Mouse (Mus musculus) ES-Bruce4 (cell line): ENCODE data around the gene Cdt1. TPM values are rescaled to one million over a fixed set of nuclear protein-coding genes. Genes with fewer than 3 reads are reported as not detected.

Experiments used
- H3K27ac ChIP-seq: 2 replicates; pipeline ENCODE4 v1.5.1; 2012; ENCODE audit warnings: low read length, inconsistent platforms; ENCODE audit not compliant: insufficient read depth
- H3K27me3 ChIP-seq: 2 replicates; pipeline ENCODE4 v1.6.1; 2012; ENCODE audit warnings: mild to moderate bottlenecking, low read length, inconsistent platforms; ENCODE audit not compliant: control insufficient read depth, poor library complexity, insufficient read depth, severe bottlenecking
- H3K36me3 ChIP-seq: 2 replicates; pipeline ENCODE4 v1.6.1; 2012; ENCODE audit warnings: inconsistent platforms, mild to moderate bottlenecking, low read length, moderate library complexity; ENCODE audit not compliant: control insufficient read depth, poor library complexity, insufficient read depth, severe bottlenecking
- H3K4me1 ChIP-seq: one replicate; pipeline ENCODE4 v1.8.1; 2011; ENCODE audit warnings: low read length; ENCODE audit not compliant: control insufficient read depth, insufficient read depth
- H3K4me3 ChIP-seq: 2 replicates; pipeline ENCODE4 v1.5.1; 2011; ENCODE audit warnings: low read depth, mild to moderate bottlenecking, low read length
- H3K9ac ChIP-seq: 2 replicates; pipeline ENCODE4 v1.6.1; 2012; ENCODE audit warnings: low read depth, mild to moderate bottlenecking, inconsistent platforms; ENCODE audit not compliant: poor library complexity, severe bottlenecking
- H3K9me3 ChIP-seq: replicated peaks from 2 replicates; pipeline ENCODE4 v1.6.1; 2012; ENCODE audit warnings: mild to moderate bottlenecking, low read length, inconsistent platforms; ENCODE audit not compliant: control insufficient read depth, poor library complexity, insufficient read depth, severe bottlenecking
- CTCF ChIP-seq: IDR thresholded peaks from one replicate; pipeline ENCODE4 v1.8.1; 2011; ENCODE audit warnings: low read depth, low read length
- EP300 ChIP-seq: IDR thresholded peaks from 2 replicates; pipeline ENCODE4 v1.6.1; 2011; ENCODE audit warnings: low read depth, low read length; ENCODE audit not compliant: insufficient read depth
- POLR2A ChIP-seq: IDR thresholded peaks from one replicate; pipeline ENCODE4 v1.8.1; 2011; ENCODE audit warnings: low read length; ENCODE audit not compliant: insufficient read depth
- polyA plus RNA-seq: library from polyadenylated mRNA; stranded (reverse); fragments of >200 nt; gene quantifications from 2 replicates; pipeline ENCODE4 v1.2.4, GENCODE M21; 2011; ENCODE audit warnings: low read depth; ENCODE audit not compliant: missing spikeins, insufficient read depth, insufficient read length

The Cdt1 gene
- polyA plus RNA-seq, 1 experiment: 68.6 TPM

DNA sequence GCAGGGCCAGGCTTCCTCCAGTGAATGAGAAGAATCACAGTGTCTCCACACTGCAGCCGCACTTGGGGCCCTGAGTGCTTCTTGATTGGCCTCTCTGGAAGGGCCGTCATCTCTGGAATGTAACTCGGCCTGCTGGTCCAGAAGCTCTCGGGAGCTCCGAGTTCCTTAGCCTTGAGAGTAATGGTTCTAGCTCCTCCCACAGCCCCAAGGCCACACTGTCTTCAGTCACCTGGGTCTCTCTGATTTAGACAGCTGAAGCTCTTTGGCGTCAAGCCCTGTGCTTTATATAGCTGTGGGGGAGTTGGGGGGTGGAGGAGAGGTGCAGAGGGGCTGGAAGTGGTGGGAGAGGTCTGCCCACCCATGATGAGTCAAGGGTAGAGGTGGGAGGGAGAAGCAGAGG, 30.8 kb upstream of the Cdt1 start:
- peak overlapping the region; percentile 0; the same call in 1 of the 2 replicates for H3K27ac ChIP-seq
- no peaks in the 10 kb centered on the region for H3K27me3 ChIP-seq
- peaks cover 6% of the 10 kb centered on the region for H3K4me1 ChIP-seq
- TF ChIP-seq EP300 (peak; percentile 66; the same call in 1 of the 2 replicates), CTCF (no peak), POLR2A (no peak)
- H3K4me3 ChIP-seq: no peak overlapping the region
- no peaks in the 10 kb centered on the region for H3K36me3 ChIP-seq
- H3K9me3 ChIP-seq: no peaks in the 10 kb centered on the region
- no peak overlapping the region for H3K9ac ChIP-seq

GRCm38 (mm10) chr8:122537812-122538211, 30.0 kb upstream of the Cdt1 start:
- Histone ChIP-seq H3K27ac (peak overlapping the region; percentile 0; the same call in 1 of the 2 replicates), H3K27me3 (no peaks in the 10 kb centered on the region), H3K9me3 (no peaks in the 10 kb centered on the region), H3K4me3 (no peak overlapping the region), H3K36me3 (no peaks in the 10 kb centered on the region), H3K9ac (no peak overlapping the region), H3K4me1 (peaks cover 6% of the 10 kb centered on the region)
- TF ChIP-seq CTCF (no peak), EP300 (no peak), POLR2A (no peak)

GRCm38 (mm10) chr8:122538310-122539076, 29.3 kb upstream of the Cdt1 start:
- H3K9ac ChIP-seq: no peak overlapping the region
- no peaks in the 10 kb centered on the region for H3K36me3 ChIP-seq
- peaks cover 6% of the 10 kb centered on the region for H3K4me1 ChIP-seq
- H3K9me3 ChIP-seq: no peaks in the 10 kb centered on the region
- no peak overlapping the region for H3K27ac ChIP-seq
- no peaks in the 10 kb centered on the region for H3K27me3 ChIP-seq
- H3K4me3 ChIP-seq: no peak overlapping the region
- TF ChIP-seq EP300 (no peak), POLR2A (no peak), CTCF (no peak)

DNA sequence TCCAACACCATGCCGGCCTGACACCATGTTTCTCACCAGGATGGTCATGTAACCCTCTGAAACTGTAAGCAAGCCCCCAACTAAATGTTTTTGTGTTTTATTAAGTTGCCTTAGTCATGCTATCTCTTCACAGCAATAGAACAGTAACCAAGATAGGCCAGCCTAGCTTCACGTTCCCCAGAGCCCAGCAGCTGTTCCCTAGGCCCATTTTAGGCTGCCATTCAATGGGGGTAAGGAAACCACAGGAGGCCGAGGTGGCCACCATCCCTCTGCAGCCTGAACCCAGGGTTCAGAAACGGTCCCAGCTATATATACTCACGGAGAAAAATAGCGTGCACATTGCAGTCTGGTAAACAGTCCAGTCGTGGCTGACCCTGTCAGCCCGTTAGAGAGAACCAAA, 23.7 kb upstream of the Cdt1 start:
- Histone ChIP-seq H3K27me3 (no peaks in the 10 kb centered on the region), H3K9ac (no peak overlapping the region), H3K27ac (no peak overlapping the region), H3K9me3 (no peaks in the 10 kb centered on the region), H3K4me3 (no peak overlapping the region), H3K36me3 (0 out of 2 replicates have a peak, but pooled peaks cover 4% of the 10 kb centered on the region), H3K4me1 (peaks cover 9% of the 10 kb centered on the region)
- no peak for TF ChIP-seq POLR2A
- TF ChIP-seq EP300: no peak
- TF ChIP-seq CTCF: no peak

GRCm38 (mm10) chr8:122546066-122546755, 21.6 kb upstream of the Cdt1 start:
- Histone ChIP-seq H3K27ac (no peak overlapping the region), H3K27me3 (no peaks in the 10 kb centered on the region), H3K9me3 (no peaks in the 10 kb centered on the region), H3K9ac (0 out of 2 replicates have a peak overlapping the region, but pooled peaks have one; percentile 14), H3K4me1 (peaks cover 9% of the 10 kb centered on the region), H3K36me3 (0 out of 2 replicates have a peak, but pooled peaks cover 4% of the 10 kb centered on the region), H3K4me3 (no peak overlapping the region)
- no peak for TF ChIP-seq POLR2A
- no peak for TF ChIP-seq CTCF
- no peak for TF ChIP-seq EP300

- Histone ChIP-seq H3K9ac (no peak overlapping the region), H3K27me3 (no peaks in the 10 kb centered on the region), H3K4me1 (peaks cover 9% of the 10 kb centered on the region), H3K9me3 (no peaks in the 10 kb centered on the region), H3K4me3 (no peak overlapping the region), H3K36me3 (0 out of 2 replicates have a peak, but pooled peaks cover 4% of the 10 kb centered on the region), H3K27ac (no peak overlapping the region)
- TF ChIP-seq CTCF: no peak
- TF ChIP-seq POLR2A: no peak
Observed at GRCm38 (mm10) chr8:122546811-122547453, 20.9 kb upstream of the Cdt1 start.
